Mouse (Mus musculus): ENCODE measurements around the gene Hoxc8. TPM values are rescaled to one million over a fixed set of nuclear protein-coding genes. Genes with fewer than 3 reads are reported as not detected.

Gene Hoxc8
- polyA plus RNA-seq, 1 experiment from 2014 or later = not detected

- H3K4me3 ChIP-seq = no peak overlapping the region
- 2% methylated on average over 24 of the region's 24 CpGs for WGBS
- no peak overlapping the region for H3K9ac ChIP-seq (replicated peaks)
Observed at GRCm38 (mm10) chr15:103034043-103034806, 43.8 kb downstream of the Hoxc8 start.

GRCm38 (mm10) chr15:103034807-103035547, 44.6 kb downstream of the Hoxc8 start:
- Histone ChIP-seq H3K4me2 (replicated peaks) (no peak overlapping the region), H3K36me3 (no peaks in the 10 kb centered on the region), H3K4me3 (no peak overlapping the region), H3K4me1 (peaks cover 7% of the 10 kb centered on the region; the same call in 1 of the 2 replicates), H3K27me3 (peaks cover 97% of the 10 kb centered on the region), H3K27ac (replicated peaks) (no peak overlapping the region), H3K9me3 (no peaks in the 10 kb centered on the region), H3K9ac (replicated peaks) (no peak overlapping the region)
- WGBS = 1% methylated on average over 34 of the region's 34 CpGs
- ATAC-seq (replicated peaks) = no peak

More at GRCm38 (mm10) chr15:103034043-103034806, 43.8 kb downstream of the Hoxc8 start:
- no peak for ATAC-seq (replicated peaks)
- H3K27me3 ChIP-seq = peaks cover 97% of the 10 kb centered on the region
- no peaks in the 10 kb centered on the region for H3K9me3 ChIP-seq
- peaks cover 7% of the 10 kb centered on the region; the same call in 1 of the 2 replicates for H3K4me1 ChIP-seq
- H3K36me3 ChIP-seq = no peaks in the 10 kb centered on the region
- no peak overlapping the region for H3K4me2 ChIP-seq (replicated peaks)
- H3K27ac ChIP-seq (replicated peaks) = no peak overlapping the region

GRCm38 (mm10) chr15:103035548-103035881, 45.1 kb downstream of the Hoxc8 start:
- 0% methylated on average over 14 of the region's 14 CpGs for WGBS
- no peak overlapping the region for H3K4me3 ChIP-seq
- no peak for ATAC-seq (replicated peaks)

DNA sequence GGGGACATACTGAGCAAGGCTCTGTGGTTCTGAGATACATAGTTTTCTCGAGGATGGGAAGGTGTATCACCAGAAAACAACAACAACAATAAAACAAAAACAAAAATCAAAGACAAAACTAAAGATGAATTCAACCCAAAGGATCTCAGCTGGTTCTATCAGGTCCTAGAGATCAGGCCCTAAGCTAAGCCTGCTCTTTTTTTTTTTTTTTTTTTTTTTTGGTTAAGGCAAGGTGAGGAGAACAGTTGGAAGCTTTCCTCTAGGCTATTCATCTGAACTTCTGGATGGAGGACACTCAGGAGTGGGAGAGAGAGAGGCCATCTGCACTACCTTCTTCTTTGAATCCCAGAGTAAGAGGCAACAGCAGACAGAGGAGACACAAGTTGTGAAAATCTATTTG, 47.2 kb downstream of the Hoxc8 start:
- peaks cover 7% of the 10 kb centered on the region; the same call in 1 of the 2 replicates for H3K4me1 ChIP-seq
- H3K36me3 ChIP-seq = no peaks in the 10 kb centered on the region
- no peak overlapping the region for H3K4me2 ChIP-seq (replicated peaks)
- H3K27me3 ChIP-seq = peaks cover 97% of the 10 kb centered on the region
- no peaks in the 10 kb centered on the region for H3K9me3 ChIP-seq
- WGBS = 13% methylated on average over 1 of the region's 1 CpGs
- H3K9ac ChIP-seq (replicated peaks) = no peak overlapping the region
- H3K27ac ChIP-seq (replicated peaks) = no peak overlapping the region
- no peak overlapping the region for H3K4me3 ChIP-seq
- ATAC-seq (replicated peaks) = no peak

More at GRCm38 (mm10) chr15:103035548-103035881, 45.1 kb downstream of the Hoxc8 start:
- Histone ChIP-seq H3K27ac (replicated peaks) (no peak overlapping the region), H3K9ac (replicated peaks) (no peak overlapping the region), H3K4me2 (replicated peaks) (no peak overlapping the region), H3K27me3 (peaks cover 97% of the 10 kb centered on the region), H3K36me3 (no peaks in the 10 kb centered on the region), H3K4me1 (peaks cover 7% of the 10 kb centered on the region; the same call in 1 of the 2 replicates), H3K9me3 (no peaks in the 10 kb centered on the region)

DNA sequence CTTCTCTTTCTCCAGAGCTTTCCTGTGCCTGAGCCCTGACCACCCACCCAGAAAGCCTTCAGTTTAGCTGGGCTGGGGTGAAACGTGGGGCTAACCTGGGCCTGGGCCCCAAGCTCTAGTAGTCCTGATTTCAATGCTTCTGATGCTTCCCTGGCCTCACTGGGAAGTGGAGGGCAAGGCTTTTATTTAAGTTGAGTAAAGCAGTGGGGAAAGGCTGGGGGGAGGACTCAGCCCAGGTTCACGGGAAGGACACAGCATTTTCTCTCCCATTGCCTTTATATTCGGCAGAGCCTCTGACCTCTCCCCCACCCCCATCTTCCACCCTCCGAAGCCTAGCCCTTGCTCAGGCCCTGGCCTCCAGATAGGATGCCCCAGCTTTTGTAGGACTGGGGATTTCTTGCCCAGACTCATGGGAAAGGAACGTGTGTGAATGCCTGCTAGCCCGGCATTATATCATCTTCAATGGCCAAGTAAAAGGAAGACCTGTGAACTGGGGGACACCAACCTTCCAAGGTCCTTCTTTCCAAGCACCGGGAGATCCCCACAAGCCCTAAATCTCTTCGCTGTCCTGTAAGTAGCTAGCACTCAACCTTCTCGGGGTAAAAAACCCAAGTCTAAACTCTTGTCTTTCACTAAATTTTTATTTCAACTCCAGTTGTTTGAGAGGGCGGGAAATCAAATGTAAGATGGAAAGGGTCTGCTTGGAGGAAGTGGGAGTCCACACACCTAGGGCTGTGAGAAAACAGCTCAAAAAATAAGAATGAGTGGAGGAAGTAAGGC, 48.5 kb downstream of the Hoxc8 start:
- H3K27ac ChIP-seq (replicated peaks) = no peak overlapping the region
- no peaks in the 10 kb centered on the region for H3K9me3 ChIP-seq
- H3K36me3 ChIP-seq = no peaks in the 10 kb centered on the region
- H3K27me3 ChIP-seq = peaks cover 99% of the 10 kb centered on the region
- 7% methylated on average over 10 of the region's 10 CpGs for WGBS
- no peak overlapping the region for H3K4me2 ChIP-seq (replicated peaks)
- H3K4me3 ChIP-seq = no peak overlapping the region
- H3K9ac ChIP-seq (replicated peaks) = no peak overlapping the region
- ATAC-seq (replicated peaks) = no peak
- peaks cover 7% of the 10 kb centered on the region; the same call in 1 of the 2 replicates for H3K4me1 ChIP-seq

DNA sequence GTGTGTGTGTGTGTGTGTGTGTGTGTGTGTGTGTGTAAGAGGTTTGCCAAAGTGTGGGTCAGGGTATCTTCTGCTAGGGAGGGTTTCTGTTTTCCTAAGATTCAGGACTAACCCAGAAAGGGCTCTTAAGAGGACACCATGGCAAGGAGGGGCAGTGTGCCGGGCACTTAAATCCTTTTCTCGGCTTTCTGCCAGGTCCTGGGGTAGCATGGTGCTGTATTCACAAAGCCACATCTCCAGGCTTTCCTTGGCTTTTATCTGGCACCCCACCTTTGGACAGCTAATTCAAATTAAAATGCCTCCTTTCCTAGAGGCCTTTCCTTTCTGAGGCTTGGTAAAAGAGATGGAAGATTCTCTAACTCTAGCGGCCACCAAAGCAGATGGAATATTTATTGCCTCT, 49.2 kb downstream of the Hoxc8 start:
- Histone ChIP-seq H3K4me3 (no peak overlapping the region), H3K4me1 (peaks cover 2% of the 10 kb centered on the region; the same call in 1 of the 2 replicates), H3K9me3 (no peaks in the 10 kb centered on the region), H3K9ac (replicated peaks) (no peak overlapping the region), H3K27me3 (peaks cover 99% of the 10 kb centered on the region), H3K4me2 (replicated peaks) (no peak overlapping the region), H3K27ac (replicated peaks) (no peak overlapping the region), H3K36me3 (no peaks in the 10 kb centered on the region)
- WGBS = 0% methylated on average over 3 of the region's 3 CpGs
- ATAC-seq (replicated peaks) = no peak

- Histone ChIP-seq H3K9ac (replicated peaks) (no peak overlapping the region), H3K4me2 (replicated peaks) (no peak overlapping the region), H3K4me3 (no peak overlapping the region), H3K27me3 (peaks cover 100% of the 10 kb centered on the region), H3K4me1 (no peaks in the 10 kb centered on the region), H3K36me3 (no peaks in the 10 kb centered on the region), H3K9me3 (no peaks in the 10 kb centered on the region), H3K27ac (replicated peaks) (no peak overlapping the region)
- no peak for ATAC-seq (replicated peaks)
- WGBS = 2% methylated on average over 12 of the region's 12 CpGs
Observed at GRCm38 (mm10) chr15:103040601-103041000, 50.2 kb downstream of the Hoxc8 start.

DNA sequence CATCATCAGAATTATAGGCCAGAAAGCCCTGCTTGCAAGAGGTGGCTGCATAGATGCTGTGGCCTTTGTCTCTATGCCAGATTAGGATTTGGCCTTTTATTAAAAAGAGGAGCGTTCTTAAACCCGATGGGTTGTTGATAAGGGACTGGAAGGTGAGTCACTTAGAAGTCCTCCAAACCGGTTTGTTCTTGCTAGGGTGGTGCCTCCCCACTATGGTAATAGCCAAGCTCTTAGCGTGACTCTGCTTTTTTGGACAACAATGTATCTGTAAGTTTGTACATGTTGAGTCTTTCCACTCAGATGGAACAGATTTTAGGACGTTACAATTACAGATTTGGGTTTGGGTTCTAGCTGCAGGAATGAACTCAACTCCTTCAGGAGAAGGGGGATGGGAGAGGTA, 51.2 kb downstream of the Hoxc8 start:
- H3K4me2 ChIP-seq (replicated peaks) = no peak overlapping the region
- H3K4me1 ChIP-seq = no peaks in the 10 kb centered on the region
- 7% methylated on average over 5 of the region's 5 CpGs for WGBS
- H3K27me3 ChIP-seq = peaks cover 98% of the 10 kb centered on the region
- no peak overlapping the region for H3K27ac ChIP-seq (replicated peaks)
- H3K9me3 ChIP-seq = no peaks in the 10 kb centered on the region
- no peaks in the 10 kb centered on the region for H3K36me3 ChIP-seq
- no peak overlapping the region for H3K9ac ChIP-seq (replicated peaks)
- ATAC-seq (replicated peaks) = no peak
- H3K4me3 ChIP-seq = no peak overlapping the region

DNA sequence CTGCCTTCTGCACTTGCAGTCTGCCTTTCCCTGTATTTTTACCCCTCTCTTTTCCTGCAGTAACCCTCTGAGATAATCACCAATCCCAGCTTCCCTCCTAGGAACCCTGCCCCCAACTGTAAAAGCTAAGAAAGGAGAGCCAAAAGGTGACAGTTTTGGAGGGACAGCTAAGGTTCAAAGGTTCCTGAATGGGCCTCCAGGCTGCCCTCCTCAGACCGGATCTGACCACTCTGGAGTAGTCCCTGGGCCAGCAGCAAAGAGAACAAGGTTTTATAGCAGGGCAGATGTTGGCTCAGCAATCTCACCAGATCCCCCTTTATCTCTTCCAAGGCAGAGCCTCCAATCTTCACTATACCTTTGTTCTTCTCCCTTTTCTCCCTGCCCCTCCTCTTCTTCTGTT, 51.8 kb downstream of the Hoxc8 start:
- no peak overlapping the region for H3K9ac ChIP-seq (replicated peaks)
- H3K27ac ChIP-seq (replicated peaks) = no peak overlapping the region
- no peaks in the 10 kb centered on the region for H3K4me1 ChIP-seq
- H3K4me3 ChIP-seq = no peak overlapping the region
- no peak overlapping the region for H3K4me2 ChIP-seq (replicated peaks)
- no peak for ATAC-seq (replicated peaks)
- no peaks in the 10 kb centered on the region for H3K9me3 ChIP-seq
- 0% methylated on average over 1 of the region's 1 CpGs for WGBS
- H3K27me3 ChIP-seq = peaks cover 96% of the 10 kb centered on the region
- no peaks in the 10 kb centered on the region for H3K36me3 ChIP-seq

MicroRNAs within 50 kb of the gene (microRNA counts, 519-probe panel; counts per million panel counts)
- microRNA mmu-miR-615-3p (not detected), microRNA mmu-miR-615-5p (not detected)

Small RNAs within 50 kb of the gene (microRNA-seq; reads per million reads assigned to microRNA genes)
- 0.88 reads per million for gene Mir196a-2
- 11.6 reads per million, percentile 27 among the genes with 10 or more reads in this experiment for gene Mir615

Other genes with a start within 250 kb of the Hoxc8 start
- not detected in 2 replicates for gene Hoxc13, start 69.5 kb upstream of the Hoxc8 start, polyA plus RNA-seq (2015; fragmentation: Nextera tagmentation; extraction: Ambion mirVana)
- not detected in 2 replicates for gene Hoxc12, start 53.9 kb upstream of the Hoxc8 start, polyA plus RNA-seq (2015; fragmentation: Nextera tagmentation; extraction: Ambion mirVana)
- gene Hoxc11, start 36.2 kb upstream of the Hoxc8 start, polyA plus RNA-seq (2015; fragmentation: Nextera tagmentation; extraction: Ambion mirVana) = not detected in 2 replicates
- gene Hoxc10, start 23.8 kb upstream of the Hoxc8 start, polyA plus RNA-seq (2015; fragmentation: Nextera tagmentation; extraction: Ambion mirVana) = not detected in 2 replicates
- not detected in 2 replicates for gene Hoxc5, start 23.2 kb upstream of the Hoxc8 start, polyA plus RNA-seq (2015; fragmentation: Nextera tagmentation; extraction: Ambion mirVana)
- not detected in 2 replicates for gene Hoxc9, start 14.2 kb upstream of the Hoxc8 start, polyA plus RNA-seq (2015; fragmentation: Nextera tagmentation; extraction: Ambion mirVana)
- not detected in 2 replicates for gene Hoxc6, start 7.7 kb downstream of the Hoxc8 start, polyA plus RNA-seq (2015; fragmentation: Nextera tagmentation; extraction: Ambion mirVana)
- not detected in 2 replicates for gene Hoxc4, start 28.3 kb downstream of the Hoxc8 start, polyA plus RNA-seq (2015; fragmentation: Nextera tagmentation; extraction: Ambion mirVana)
- 24.7 and 26.8 TPM in 2 replicates for gene Smug1, start 176.5 kb downstream of the Hoxc8 start, polyA plus RNA-seq (2015; fragmentation: Nextera tagmentation; extraction: Ambion mirVana)
- gene Cbx5, start 249.2 kb downstream of the Hoxc8 start, polyA plus RNA-seq (2015; fragmentation: Nextera tagmentation; extraction: Ambion mirVana) = 134 and 139 TPM in 2 replicates
- 995 and 1,028 TPM in 2 replicates for gene Hnrnpa1, start 249.8 kb downstream of the Hoxc8 start, polyA plus RNA-seq (2015; fragmentation: Nextera tagmentation; extraction: Ambion mirVana)